Mouse (Mus musculus) heart, postnatal 36 days (tissue): ENCODE data around the gene Cacna1g. TPM values are rescaled to one million over a fixed set of nuclear protein-coding genes. Genes with fewer than 3 reads are reported as not detected.

Experiments used
- DNase-seq, 2 experiments: peaks; one replicate each; pipeline ENCODE4 v3.0.0; 2021 to 2022
- intact Hi-C: fragments of 180-260 bp; cut with DNase I; formaldehyde crosslinking; loops from one replicate; pipeline ENCODE4 v1.15.1; 2025
- total RNA-seq, 2 experiments: library from RNA; stranded (reverse); gene quantifications; 2 replicates each; pipeline ENCODE4 v1.2.3; 2021

Cacna1g gene
- 10 to 100 TPM; 13.8 to 14.2 TPM for total RNA-seq

DNA sequence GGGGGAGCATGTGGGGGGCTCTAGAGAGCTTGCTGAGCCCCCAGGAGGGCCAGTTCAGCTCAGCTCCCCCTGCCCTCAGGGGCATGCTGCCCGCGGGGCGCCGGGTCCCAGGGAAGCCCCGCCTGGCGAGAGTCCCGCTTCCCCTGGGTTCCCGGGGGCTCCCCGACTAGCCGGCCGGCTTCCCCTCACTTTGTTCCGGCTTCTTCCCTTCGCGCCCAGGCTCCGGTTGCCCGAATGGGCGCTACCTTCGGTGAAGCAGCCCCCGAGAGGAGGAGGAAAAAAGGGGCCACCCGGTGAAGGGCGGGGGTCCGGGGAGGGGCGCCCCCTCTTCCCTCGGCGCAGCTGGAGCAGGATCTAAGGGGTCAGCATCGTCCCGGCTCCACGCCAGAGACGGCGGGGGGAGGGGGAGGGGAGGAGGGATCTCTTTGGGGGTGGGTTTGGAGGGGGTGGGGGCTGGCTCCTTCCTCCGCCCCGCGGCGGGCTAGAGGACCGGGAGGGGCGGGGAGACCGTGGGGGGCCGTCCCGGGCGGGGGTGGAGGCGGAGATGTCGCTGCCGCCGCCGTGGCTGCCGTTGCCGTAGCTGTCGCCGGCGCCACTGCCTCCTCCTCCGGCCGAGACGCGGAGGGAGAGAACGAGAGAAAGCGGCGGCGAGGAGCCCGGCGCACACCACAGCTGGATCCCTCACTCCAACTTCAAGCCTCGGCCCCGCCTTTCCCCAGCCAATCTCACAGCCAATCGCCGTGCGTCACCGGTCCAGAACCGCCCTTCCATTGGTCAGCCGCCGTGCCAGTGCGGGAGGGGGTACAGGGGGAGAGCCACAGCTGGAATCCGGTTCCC, at the start of gene Cacna1g:
Gene Cacna1g, minus strand, starts transcription at position 492 of the 837 bp plus-strand sequence.
- DNase-seq: peak; percentile 84 to 90
- intact Hi-C loops: no loop called here

GRCm38 (mm10) chr11:94521219-94521843, 47.3 kb upstream of the Cacna1g start, which contains the start of gene Mycbpap:
Mycbpap (minus strand) TSS chr11:94521742.
- DNase-seq: peak; percentile 65 to 70

DNA sequence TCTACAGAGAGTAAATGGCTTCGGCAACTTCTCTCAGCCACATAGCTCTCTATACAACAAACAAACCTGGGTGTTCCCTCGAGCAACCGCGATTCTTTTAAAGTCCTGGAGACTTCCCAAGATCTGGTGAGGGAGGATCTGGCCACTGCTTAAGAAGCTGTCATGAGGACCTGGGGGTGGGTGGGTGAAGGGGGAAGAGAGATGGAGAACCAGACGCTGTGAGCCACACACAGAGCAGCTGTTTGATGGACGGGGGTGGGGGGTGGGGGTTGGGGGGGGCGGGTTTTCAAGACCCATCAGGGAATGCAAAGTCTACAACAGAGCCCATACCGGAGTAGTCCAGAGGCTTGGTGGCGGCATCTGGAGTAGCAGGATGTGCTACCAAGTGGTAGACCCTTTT, 39.5 kb upstream of the Cacna1g start:
- DNase-seq: no peak

More at GRCm38 (mm10) chr11:94521219-94521843, 47.3 kb upstream of the Cacna1g start, which contains the start of gene Mycbpap:
- intact Hi-C loops: no loop called here

GRCm38 (mm10) chr11:94508976-94509375, 35.0 kb upstream of the Cacna1g start:
- intact Hi-C loops: no loop called here

More for the DNA sequence above, 39.5 kb upstream of the Cacna1g start:
- intact Hi-C loops: no loop called here

GRCm38 (mm10) chr11:94501482-94501881, 27.5 kb upstream of the Cacna1g start:
- DNase-seq: no peak
- intact Hi-C loops: no loop called here

More at GRCm38 (mm10) chr11:94508976-94509375, 35.0 kb upstream of the Cacna1g start:
- no peak for DNase-seq

- intact Hi-C loops: no loop called here
- no peak for DNase-seq
Observed at GRCm38 (mm10) chr11:94500362-94500761, 26.4 kb upstream of the Cacna1g start.

GRCm38 (mm10) chr11:94499661-94500152, 25.7 kb upstream of the Cacna1g start, which contains the start of gene Epn3:
Epn3 (minus strand) TSS chr11:94499974.
- no peak for DNase-seq
- intact Hi-C loops: no loop called here

- intact Hi-C loops: no loop called here
- DNase-seq: no peak
Observed at GRCm38 (mm10) chr11:94499035-94499434, 25.0 kb upstream of the Cacna1g start.

- peak; percentile 31 to 52 for DNase-seq
- intact Hi-C loops: no loop called here
Observed at GRCm38 (mm10) chr11:94498093-94498996, 24.3 kb upstream of the Cacna1g start.

GRCm38 (mm10) chr11:94495415-94495814, 21.4 kb upstream of the Cacna1g start:
- no peak for DNase-seq
- intact Hi-C loops: no loop called here

- DNase-seq: no peak
- intact Hi-C loops: no loop called here
Observed at GRCm38 (mm10) chr11:94491749-94492099, 17.7 kb upstream of the Cacna1g start.

DNA sequence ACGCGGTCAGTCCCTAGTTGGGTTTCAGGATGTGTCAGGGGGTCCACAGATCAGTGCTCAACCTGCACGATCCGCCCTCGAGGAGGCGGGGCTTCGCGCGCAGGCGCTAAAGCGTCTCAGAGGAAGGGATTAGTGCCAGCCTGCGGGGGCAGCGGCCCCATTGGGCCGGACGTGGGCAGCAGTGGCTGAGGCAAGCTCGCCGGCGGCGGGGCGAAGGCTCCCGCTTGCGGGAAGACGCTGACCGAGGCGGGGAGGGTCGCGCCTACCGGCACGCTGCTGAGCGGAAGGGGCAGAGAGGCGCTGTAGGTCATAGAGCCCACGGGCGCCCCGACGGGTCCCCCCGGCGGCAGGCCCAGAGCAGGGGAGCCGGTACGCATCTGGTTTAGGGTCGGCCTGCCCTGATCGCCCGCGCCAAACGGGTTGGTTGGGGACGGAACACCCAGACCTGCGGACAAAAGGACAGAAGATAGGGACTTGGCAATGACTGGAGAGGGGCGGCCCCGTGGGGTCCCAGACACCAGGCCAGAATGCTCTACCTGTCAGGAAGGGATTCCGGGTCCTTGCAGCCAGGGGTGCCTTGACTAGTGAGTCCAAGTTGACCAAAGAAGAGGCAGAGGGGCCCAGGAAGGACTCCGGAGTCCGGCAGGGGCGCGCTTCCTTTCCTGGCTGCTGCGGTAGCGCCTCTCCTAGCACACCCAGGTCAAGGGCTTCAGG, 17.2 kb upstream of the Cacna1g start:
- intact Hi-C loops: no loop called here
- DNase-seq: no peak

DNA sequence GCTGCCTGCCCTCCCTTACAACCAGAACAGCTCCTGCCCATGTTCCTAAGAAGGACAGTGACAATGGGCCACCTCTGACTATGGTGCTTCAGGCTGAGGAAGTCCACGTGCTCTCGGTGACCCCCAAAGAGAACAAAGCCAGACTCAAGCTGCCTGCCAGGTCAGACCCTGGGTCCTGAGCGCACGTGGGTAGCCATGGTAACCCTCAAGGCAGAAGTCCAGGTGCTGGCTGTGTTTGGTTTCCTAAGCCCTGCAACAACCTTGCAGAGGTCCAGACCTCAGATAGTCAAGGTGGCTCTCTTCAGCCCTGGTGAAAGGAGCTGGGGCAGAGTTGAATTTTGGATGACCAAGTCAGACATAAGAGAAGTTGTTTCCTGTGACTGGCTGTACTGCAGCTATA, 15.7 kb upstream of the Cacna1g start:
- intact Hi-C loops: no loop called here

GRCm38 (mm10) chr11:94488767-94489533, 15.0 kb upstream of the Cacna1g start:
- DNase-seq: no peak
- intact Hi-C loops: no loop called here

More for the DNA sequence above, 15.7 kb upstream of the Cacna1g start:
- no peak for DNase-seq

DNA sequence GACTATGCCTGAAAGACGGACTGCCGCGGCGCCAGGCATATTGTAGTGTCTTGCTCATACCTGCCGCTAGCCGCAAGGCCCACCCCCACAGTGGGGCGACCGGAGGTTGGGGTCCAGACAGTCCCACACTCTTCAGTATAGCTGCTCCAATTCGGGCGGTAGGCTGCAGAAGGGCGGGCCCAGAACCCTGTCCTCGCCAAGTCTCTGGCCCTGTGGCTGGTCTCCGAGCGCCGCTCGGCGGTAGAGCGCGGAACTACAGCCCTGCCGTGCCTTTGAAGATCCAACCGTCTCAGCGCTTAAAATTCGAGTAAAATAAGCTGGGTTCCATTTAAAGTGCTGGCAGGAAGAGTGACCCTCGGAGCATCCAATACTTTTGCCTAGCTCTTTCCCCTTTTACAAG, 12.0 kb upstream of the Cacna1g start, which contains the start of gene Spata20:
Gene Spata20, minus strand, starts transcription at position 179 of the 400 bp plus-strand sequence.
- peak; percentile 83 to 90 for DNase-seq
- intact Hi-C loops: loop anchor here (1.0 to 2.0 kb wide), 4 partner anchors 66 to 357 kb away; no protein-coding TSS in a partner anchor

DNA sequence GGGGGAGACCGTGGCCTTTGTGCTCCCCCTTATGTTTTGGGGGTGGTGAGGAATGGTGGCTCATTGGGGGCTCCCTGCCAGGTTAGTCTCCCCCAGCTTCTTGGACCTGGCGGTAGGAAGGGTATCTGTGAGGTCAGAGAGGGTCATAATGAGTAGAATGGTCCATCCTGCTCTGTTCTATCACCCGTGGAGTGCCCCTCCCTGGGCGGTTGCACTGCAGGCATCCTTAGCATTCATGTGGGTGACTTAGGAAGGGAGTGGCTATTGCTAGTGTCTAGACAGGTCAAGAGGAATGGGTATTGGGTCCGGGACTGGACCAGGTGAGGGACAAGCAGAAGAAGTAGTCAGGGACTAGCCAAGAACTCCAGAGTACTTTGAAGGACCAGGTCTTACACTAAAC, 11.2 kb upstream of the Cacna1g start:
- intact Hi-C loops: no loop called here
- no peak for DNase-seq

DNA sequence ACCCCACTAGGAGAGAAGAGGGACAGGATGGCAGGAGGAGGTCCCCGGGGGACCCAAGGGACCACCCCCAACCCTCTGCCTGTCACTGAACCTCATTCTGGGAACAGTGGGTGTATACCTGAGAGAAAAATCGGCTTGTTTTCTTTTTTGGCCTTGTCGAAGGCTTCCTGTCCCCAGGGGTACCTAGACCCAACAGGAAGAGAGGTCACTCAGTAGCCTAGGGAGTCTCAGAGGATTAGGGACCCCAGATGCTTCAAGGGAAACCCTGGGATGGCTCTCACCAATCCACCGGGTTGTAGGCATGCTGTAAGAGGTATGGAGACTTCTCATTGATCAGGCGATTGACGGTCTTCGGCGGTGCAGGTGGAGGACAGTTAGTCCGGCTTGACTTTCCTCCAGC, 10.6 kb upstream of the Cacna1g start:
- DNase-seq: no peak
- intact Hi-C loops: no loop called here

DNA sequence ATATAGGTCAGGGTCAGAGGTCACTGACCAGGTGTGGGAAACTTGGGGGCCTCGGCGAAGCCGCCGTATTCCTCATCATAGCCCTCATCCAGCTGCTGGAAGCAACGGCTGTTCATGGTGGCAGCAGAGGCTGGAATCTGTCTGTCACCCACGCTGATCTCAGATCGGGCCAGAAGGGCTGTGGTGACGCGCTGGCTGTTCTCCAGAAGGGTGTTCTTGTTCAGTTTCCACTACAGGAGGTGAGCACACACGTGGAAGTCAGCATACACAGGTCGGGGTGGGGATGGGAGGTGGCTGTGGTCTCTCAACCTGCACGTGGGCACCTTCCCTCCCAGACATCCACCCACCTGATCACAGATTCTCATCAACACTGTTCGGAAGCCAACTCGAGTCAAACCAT, 9.9 kb upstream of the Cacna1g start:
- intact Hi-C loops: no loop called here
- DNase-seq: no peak

DNA sequence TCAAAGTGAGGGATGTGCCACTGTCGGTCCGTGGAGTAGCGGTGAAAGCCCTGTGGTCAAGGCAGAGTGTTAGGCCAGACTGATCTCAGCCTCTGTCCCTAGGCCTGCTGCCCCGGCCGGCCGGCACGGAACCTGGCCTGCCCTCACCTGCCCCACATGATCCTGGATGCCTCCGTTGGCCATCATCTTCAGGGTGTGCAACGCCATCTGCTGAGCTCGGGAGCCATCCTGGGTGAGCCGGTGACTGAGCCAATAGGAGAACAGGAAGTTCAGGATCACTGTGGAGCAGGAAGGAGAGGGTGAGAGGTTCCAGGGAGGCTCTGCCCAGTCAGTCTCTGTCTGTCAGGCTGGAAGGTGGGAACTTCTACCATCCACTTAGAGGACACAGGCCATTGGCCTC, 9.4 kb upstream of the Cacna1g start:
- intact Hi-C loops: no loop called here
- no peak for DNase-seq
